Comparison of ENCODE assay signal across 28 mouse cellular contexts in the genomic region with DNA sequence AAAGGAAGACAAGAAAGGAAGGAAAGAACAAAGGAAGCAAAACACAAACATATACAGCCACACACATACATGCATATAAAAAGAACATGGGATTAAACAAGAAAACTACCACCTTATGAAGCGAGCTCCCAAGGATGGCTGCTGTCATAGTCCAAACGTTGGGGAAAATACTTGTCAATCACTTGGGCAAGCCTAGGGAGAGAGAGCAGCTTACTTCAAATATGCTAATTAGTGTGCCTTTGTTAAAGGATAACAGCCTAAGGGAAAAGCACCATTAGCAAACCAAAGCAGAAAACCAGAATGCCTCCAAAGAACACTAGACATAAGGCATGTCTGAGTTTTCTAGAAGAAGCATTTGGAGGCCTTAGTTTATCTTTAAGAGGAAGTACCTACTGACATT. TPM values are rescaled to one million over a fixed set of nuclear protein-coding genes. Genes with fewer than 3 reads are reported as not detected.
A peak's percentile ranks its signal among the peaks of the same experiment; 100 is the strongest.
DNase-seq lines count a peak whose midpoint lies in the region; ATAC-seq and TF ChIP-seq lines count a peak whose summit lies in the region.
"Had no signal": no experiment of that assay in that cellular context is flagged by ENCODE, and none has a peak within 500 bp of the region (broad histone marks: within the 10 kb centered on the region; RNA-seq: fewer than 3 reads in every experiment).

No protein-coding gene starts in this region.

- TF ChIP-seq POLR2A in brain, embryonic 14.5 days (IDR thresholded peaks at IDR 0.05; ENCODE audit: borderline replicate concordance, extremely low read depth, insufficient read depth, insufficient read length, poor library complexity, severe bottlenecking), result no peak

- no peak for TF ChIP-seq CTCF in brain, embryonic 14.5 days (IDR thresholded peaks at IDR 0.05; ENCODE audit: borderline replicate concordance, extremely low read depth, insufficient read depth, insufficient read length)

- 22% methylated on average over 2 of the region's 2 CpGs for WGBS in midbrain, embryonic 11.5 days
- 23% methylated on average over 2 of the region's 2 CpGs for WGBS in midbrain, embryonic 10.5 days
- 6% methylated on average over 2 of the region's 2 CpGs for WGBS in forebrain, embryonic 14.5 days
- WGBS in midbrain, embryonic 14.5 days, result 9% methylated on average over 2 of the region's 2 CpGs

- H3K4me2 ChIP-seq in midbrain, embryonic 11.5 days, result no peak overlapping the region
- H3K4me2 ChIP-seq in forebrain, embryonic 14.5 days (ENCODE audit: low read length), result no peak overlapping the region
- H3K4me2 ChIP-seq in midbrain, embryonic 14.5 days (ENCODE audit: low read length), result no peak overlapping the region
- H3K4me2 ChIP-seq: heart, embryonic 12.5 days; intestine, embryonic 15.5 days; limb, embryonic 13.5 days; liver, embryonic 11.5 days; lung, embryonic 15.5 days; neural tube, embryonic 13.5 days; stomach, embryonic 15.5 days had no signal

- H3K4me3 ChIP-seq in midbrain, embryonic 11.5 days (ENCODE audit: low read depth, low read length), result no peak overlapping the region
- H3K4me3 ChIP-seq in midbrain, embryonic 10.5 days, result no peak overlapping the region
- H3K4me3 ChIP-seq in forebrain, embryonic 14.5 days (ENCODE audit: low read depth, low read length), result no peak overlapping the region
- no peak overlapping the region for H3K4me3 ChIP-seq in midbrain, embryonic 14.5 days (replicated peaks; ENCODE audit: low read depth, low read length)
- H3K4me3 ChIP-seq: erythroblast, embryonic 14.5 days; gastrocnemius, adult 2 months; heart, adult 2 months; heart, embryonic 12.5 days; intestine, embryonic 15.5 days; limb, embryonic 13.5 days; lung, embryonic 15.5 days; neural tube, embryonic 13.5 days; stomach, embryonic 15.5 days had no signal

- no peaks in the 10 kb centered on the region for H3K9me3 ChIP-seq in midbrain, embryonic 11.5 days (ENCODE audit: control insufficient read depth, low read length)
- H3K9me3 ChIP-seq in midbrain, embryonic 10.5 days (replicated peaks), result no peaks in the 10 kb centered on the region
- H3K9me3 ChIP-seq in forebrain, embryonic 14.5 days (replicated peaks; ENCODE audit: control insufficient read depth, low read length), result no peaks in the 10 kb centered on the region
- H3K9me3 ChIP-seq in midbrain, embryonic 14.5 days (ENCODE audit: control insufficient read depth, low read length), result no peaks in the 10 kb centered on the region
- H3K9me3 ChIP-seq: heart, embryonic 12.5 days; intestine, embryonic 15.5 days; limb, embryonic 13.5 days; lung, embryonic 15.5 days; neural tube, embryonic 13.5 days; stomach, embryonic 15.5 days had no signal

- H3K9ac ChIP-seq in midbrain, embryonic 11.5 days (ENCODE audit: low read length), result no peak overlapping the region
- H3K9ac ChIP-seq in forebrain, embryonic 14.5 days (ENCODE audit: low read length), result no peak overlapping the region
- H3K9ac ChIP-seq in midbrain, embryonic 14.5 days (replicated peaks; ENCODE audit: low read length), result no peak overlapping the region
- H3K9ac ChIP-seq: heart, embryonic 12.5 days; intestine, embryonic 15.5 days; limb, embryonic 13.5 days; lung, embryonic 15.5 days; neural tube, embryonic 13.5 days; stomach, embryonic 15.5 days had no signal

- H3K27me3 ChIP-seq in midbrain, embryonic 11.5 days (ENCODE audit: control insufficient read depth, insufficient read depth, low read length), result no peaks in the 10 kb centered on the region
- no peaks in the 10 kb centered on the region for H3K27me3 ChIP-seq in midbrain, embryonic 10.5 days (ENCODE audit: low read depth, poor library complexity, severe bottlenecking)
- H3K27me3 ChIP-seq in forebrain, embryonic 14.5 days (replicated peaks; ENCODE audit: control insufficient read depth, insufficient read depth, low read length), result no peaks in the 10 kb centered on the region
- H3K27me3 ChIP-seq in midbrain, embryonic 14.5 days (ENCODE audit: control insufficient read depth, insufficient read depth, low read length), result no peaks in the 10 kb centered on the region
- H3K27me3 ChIP-seq: heart, embryonic 12.5 days; intestine, embryonic 15.5 days; limb, embryonic 13.5 days; lung, embryonic 15.5 days; neural tube, embryonic 13.5 days; stomach, embryonic 15.5 days had no signal

- peak; percentile 92 for ATAC-seq in midbrain, embryonic 11.5 days (ENCODE audit: low FRiP score)
- peak; percentile 50; the same call in 1 of the 2 replicates for ATAC-seq in forebrain, embryonic 14.5 days
- ATAC-seq in midbrain, embryonic 14.5 days (ENCODE audit: low FRiP score, low TSS enrichment), result peak; percentile 61; the same call in 1 of the 2 replicates
- ATAC-seq: hindbrain, postnatal 0 days; intestine, embryonic 15.5 days had no signal

- H3K36me3 ChIP-seq in midbrain, embryonic 11.5 days (ENCODE audit: control insufficient read depth, insufficient read depth, low read length), result no peaks in the 10 kb centered on the region
- H3K36me3 ChIP-seq in midbrain, embryonic 10.5 days, result no peaks in the 10 kb centered on the region
- H3K36me3 ChIP-seq in forebrain, embryonic 14.5 days (ENCODE audit: control insufficient read depth, insufficient read depth, low read length), result no peaks in the 10 kb centered on the region
- H3K36me3 ChIP-seq in midbrain, embryonic 14.5 days (ENCODE audit: control insufficient read depth, insufficient read depth, low read length), result no peaks in the 10 kb centered on the region
- H3K36me3 ChIP-seq: heart, embryonic 12.5 days; intestine, embryonic 15.5 days; limb, embryonic 13.5 days; lung, embryonic 15.5 days; neural tube, embryonic 13.5 days; stomach, embryonic 15.5 days had no signal

- H3K27ac ChIP-seq in midbrain, embryonic 11.5 days (ENCODE audit: low read depth, low read length), result no peak overlapping the region
- no peak overlapping the region for H3K27ac ChIP-seq in midbrain, embryonic 10.5 days (replicated peaks)
- no peak overlapping the region for H3K27ac ChIP-seq in forebrain, embryonic 14.5 days (ENCODE audit: low read depth, low read length)
- H3K27ac ChIP-seq in midbrain, embryonic 14.5 days (replicated peaks; ENCODE audit: low read depth, low read length), result no peak overlapping the region
- H3K27ac ChIP-seq: gastrocnemius, adult 2 months; heart, adult 2 months; hindbrain, postnatal 0 days; intestine, embryonic 15.5 days; limb, embryonic 13.5 days; lung, embryonic 15.5 days; neural tube, embryonic 13.5 days; stomach, embryonic 15.5 days had no signal

- H3K4me1 ChIP-seq in midbrain, embryonic 11.5 days (ENCODE audit: control insufficient read depth, insufficient read depth, low read length), result no peaks in the 10 kb centered on the region
- H3K4me1 ChIP-seq in midbrain, embryonic 10.5 days, result peaks cover 6% of the 10 kb centered on the region; the same call in 1 of the 2 replicates
- H3K4me1 ChIP-seq in forebrain, embryonic 14.5 days (ENCODE audit: control insufficient read depth, insufficient read depth, low read length), result no peaks in the 10 kb centered on the region
- no peaks in the 10 kb centered on the region for H3K4me1 ChIP-seq in midbrain, embryonic 14.5 days (ENCODE audit: control insufficient read depth, insufficient read depth, low read length)
- H3K4me1 ChIP-seq: heart, embryonic 12.5 days; intestine, embryonic 15.5 days; limb, embryonic 13.5 days; lung, embryonic 15.5 days; neural tube, embryonic 13.5 days; stomach, embryonic 15.5 days had no signal

- no peak for DNase-seq in midbrain, embryonic 11.5 days (ENCODE audit: low spot score, missing footprints)
- DNase-seq in midbrain, embryonic 10.5 days (ENCODE audit: low spot score), result no peak
- DNase-seq in brain, embryonic 14.5 days (ENCODE audit: low read depth), result peak; percentile 67
- peak; percentile 40 for DNase-seq in forebrain, embryonic 14.5 days (ENCODE audit: low spot score)
- DNase-seq in midbrain, embryonic 14.5 days, result peak; percentile 57
- DNase-seq in kidney, postnatal 36 days, result no peak
- DNase-seq in frontal cortex, postnatal 14 days (ENCODE audit: low spot score in 2 of 2), result no peak
- no peak for DNase-seq in left cerebral cortex, adult 9 months (ENCODE audit: low spot score in 2 of 2)
- DNase-seq: adrenal gland, postnatal 10 days; B cell, adult 2 months; cerebellum, adult 18-20 months; cerebellum, postnatal 10 days; gastrocnemius, adult 2 months; heart, adult 2 months; heart, postnatal 4 days; kidney, adult 9 months; kidney, postnatal 14 days; right cerebral cortex, postnatal 25 days; thymus, postnatal 14 days had no signal

RNA-seq across cellular contexts. Expression of a gene that starts 45.7 kb away (rescaled TPM):
- 16.0 and 16.1 TPM in 2 replicates for polyA plus RNA-seq in midbrain, embryonic 11.5 days (2014; fragmentation: Nextera tagmentation; extraction: Ambion mirVana)
- polyA plus RNA-seq in midbrain, embryonic 10.5 days (2016; fragmentation: Nextera tagmentation; extraction: Ambion mirVana), result 16.9 and 18.9 TPM in 2 replicates
- 5.5 and 9.1 TPM in 2 replicates for polyA plus RNA-seq in brain, embryonic 14.5 days (2012; rRNA removed)
- 9.7 and 12.3 TPM in 2 replicates for polyA plus RNA-seq in forebrain, embryonic 14.5 days (2014; fragmentation: Nextera tagmentation; extraction: Ambion mirVana)
- 17.6 and 21.5 TPM in 2 replicates for polyA plus RNA-seq in midbrain, embryonic 14.5 days (2014; fragmentation: Nextera tagmentation; extraction: Ambion mirVana)
- polyA plus RNA-seq: erythroblast, embryonic 14.5 days had no signal

Comparison
In these comparisons a context has a peak if more than half of its experiments do, and no peak if none do; other contexts are left out.
1. DNase-seq: peak in brain, embryonic 14.5 days (single experiment), forebrain, embryonic 14.5 days (single experiment) and midbrain, embryonic 14.5 days (single experiment); none in midbrain, embryonic 11.5 days (single experiment), midbrain, embryonic 10.5 days (single experiment), kidney, postnatal 36 days (0 of 2), frontal cortex, postnatal 14 days (0 of 2) and left cerebral cortex, adult 9 months (0 of 2).
2. Peak in every context shown above with its lines, with median percentiles within 50 percentile points of each other: ATAC-seq.